Mouse (Mus musculus) stomach, postnatal 0 days (tissue): Measurements from ENCODE around the gene Adh6a.

ENCODE experiments used
- CTCF ChIP-seq: IDR thresholded peaks from 2 replicates; pipeline ENCODE4 v1.5.1; 2016; ENCODE audit warnings: antibody characterized with exemption, low read depth, mild to moderate bottlenecking, moderate library complexity
- EP300 ChIP-seq: optimal IDR thresholded peaks from 2 replicates; pipeline ENCODE3; 2016; ENCODE audit warnings: antibody characterized with exemption

DNA sequence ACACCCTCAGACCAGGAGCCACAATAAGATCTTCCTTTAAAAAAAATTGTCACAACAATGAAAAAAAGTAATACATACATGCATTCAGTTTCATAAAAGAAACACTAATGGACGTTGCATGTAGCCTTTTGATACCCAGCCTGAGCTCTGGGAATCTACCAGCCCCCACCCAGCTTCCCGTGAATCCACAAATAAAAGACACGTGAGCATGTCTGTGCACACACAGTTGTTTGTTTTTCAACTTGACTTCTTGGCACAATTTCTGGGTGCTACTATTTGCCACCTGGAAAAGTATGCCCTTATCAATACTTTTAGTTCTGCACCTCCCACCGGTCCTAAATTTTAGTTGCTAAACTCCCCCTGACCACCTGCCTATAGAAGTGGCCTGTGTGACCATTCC lies 47.6 kb downstream of the Adh6a start:
- TF ChIP-seq CTCF (no peak), EP300 (no peak)
